ENCODE assay signal across 15 mouse cellular contexts in the genomic region with DNA sequence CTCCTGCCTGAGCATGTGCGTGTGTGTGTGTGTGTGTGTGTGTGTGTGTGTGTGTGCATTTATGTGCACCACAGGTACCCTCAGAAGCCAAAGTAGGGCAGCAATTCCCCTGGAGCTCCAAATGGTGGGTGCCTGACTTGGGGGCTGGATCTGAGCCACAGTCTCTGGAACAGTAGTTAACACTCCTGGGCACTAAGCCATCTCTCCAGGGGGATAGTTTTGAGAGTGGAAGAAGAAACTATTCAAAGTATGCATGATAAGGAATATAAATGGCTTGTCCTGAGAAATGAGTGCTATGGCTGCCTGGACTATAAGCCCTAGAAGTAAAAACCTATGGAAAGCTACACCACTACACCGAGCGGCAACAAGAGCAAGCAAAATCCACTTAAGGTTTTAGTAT.
DNase-seq lines count a peak whose midpoint lies in the region; TF ChIP-seq lines count a peak whose summit lies in the region.
"Had no signal": no experiment of that assay in that cellular context is flagged by ENCODE, and none has a peak within 500 bp of the region (broad histone marks: within the 10 kb centered on the region; RNA-seq: fewer than 3 reads in every experiment).

No protein-coding gene starts in this region.

- TF ChIP-seq CTCF in left cerebral cortex, adult 2 months (IDR thresholded peaks at IDR 0.05) = no peak

- peak overlapping the region; percentile 61; the same call in 1 of the 2 replicates for H3K27ac ChIP-seq in left cerebral cortex, adult 2 months
- H3K27ac ChIP-seq: forebrain, embryonic 15.5 days; hindbrain, postnatal 0 days; limb, embryonic 15.5 days; lung, embryonic 15.5 days; stomach, postnatal 0 days had no signal

- no peak overlapping the region for H3K4me3 ChIP-seq in left cerebral cortex, adult 2 months
- H3K4me3 ChIP-seq: erythroblast, embryonic 14.5 days; forebrain, embryonic 15.5 days; limb, embryonic 15.5 days; lung, embryonic 15.5 days had no signal

- intact Hi-C loops in left cerebral cortex, adult 2 months (cut with DNase I) = loop anchor here (5.0 kb wide), 1 partner anchor 39 kb away; no protein-coding TSS in a partner anchor
- intact Hi-C loops in heart, postnatal 10 days (cut with DNase I) = loop anchor here (5.0 to 10.0 kb wide), 2 partner anchors 104 to 222 kb away; no protein-coding TSS in a partner anchor

- no peak for DNase-seq in left cerebral cortex, adult 2 months (ENCODE audit: extremely low spot score in 1 of 2, low spot score in 2 of 2)
- no peak for DNase-seq in left cerebral cortex, adult 11 months (ENCODE audit: low spot score)
- peak; percentile 32 for DNase-seq in right cerebral cortex, postnatal 14 days
- DNase-seq in right cerebral cortex, adult 18-20 months = no peak
- peak; percentile 75 to 79 for DNase-seq in heart, postnatal 10 days
- DNase-seq in kidney, postnatal 36 days = peak; percentile 56 to 57
- DNase-seq in MN1 (ENCODE audit: low spot score) = no peak
- DNase-seq: cerebellum, adult 9-11 months; thymus, postnatal 14 days had no signal

Comparison
In these comparisons a context has a peak if more than half of its experiments do, and no peak if none do; other contexts are left out.
1. DNase-seq: peak in right cerebral cortex, postnatal 14 days (single experiment), heart, postnatal 10 days (2 of 2) and kidney, postnatal 36 days (2 of 2); none in left cerebral cortex, adult 2 months (0 of 2), left cerebral cortex, adult 11 months (single experiment), right cerebral cortex, adult 18-20 months (single experiment) and MN1 (single experiment).